ENCODE assay signal across 20 mouse cellular contexts in the genomic region with DNA sequence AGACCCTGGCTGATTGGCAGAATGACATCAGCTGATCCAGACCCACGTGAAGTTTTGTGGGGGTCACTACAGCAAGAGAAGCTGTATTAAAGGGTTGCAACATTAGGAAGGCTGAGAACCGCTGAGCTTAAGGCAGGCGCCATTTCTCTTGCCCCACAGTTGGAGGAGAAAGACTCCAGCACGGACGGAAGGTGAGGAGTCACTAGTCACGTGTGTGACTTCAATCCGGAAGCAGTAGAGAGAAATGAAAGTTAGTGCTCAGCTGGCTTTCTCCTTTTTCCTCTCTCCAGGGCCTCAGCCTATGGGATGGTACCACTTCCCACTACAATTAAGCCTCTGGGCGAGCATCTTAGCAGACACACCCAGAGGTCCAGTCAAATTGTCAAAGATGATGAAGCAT. TPM values are rescaled to one million over a fixed set of nuclear protein-coding genes. Genes with fewer than 3 reads are reported as not detected.
"Had no signal": no experiment of that assay in that cellular context is flagged by ENCODE, and none has a peak within 500 bp of the region (broad histone marks: within the 10 kb centered on the region; RNA-seq: fewer than 3 reads in every experiment).

No protein-coding gene starts in this region.

- H3K9me3 ChIP-seq: limb, embryonic 10.5 days; limb, embryonic 13.5 days; liver, embryonic 12.5 days; liver, embryonic 15.5 days; lung, embryonic 15.5 days; stomach, embryonic 15.5 days had no signal

- ATAC-seq: liver, embryonic 12.5 days had no signal

- H3K36me3 ChIP-seq: limb, embryonic 10.5 days; limb, embryonic 13.5 days; liver, embryonic 12.5 days; liver, embryonic 15.5 days; lung, embryonic 15.5 days; stomach, embryonic 15.5 days had no signal

- H3K4me3 ChIP-seq: layer of hippocampus, adult 2 months; limb, embryonic 10.5 days; limb, embryonic 13.5 days; liver, embryonic 12.5 days; liver, embryonic 15.5 days; lung, embryonic 15.5 days; megakaryocyte, embryonic 14.5 days; stomach, embryonic 15.5 days had no signal

- H3K4me1 ChIP-seq: limb, embryonic 13.5 days; liver, embryonic 12.5 days; liver, embryonic 15.5 days; megakaryocyte, embryonic 14.5 days; stomach, embryonic 15.5 days had no signal

- H3K27me3 ChIP-seq: limb, embryonic 13.5 days; liver, embryonic 15.5 days; lung, embryonic 15.5 days; stomach, embryonic 15.5 days had no signal

- H3K9ac ChIP-seq: limb, embryonic 13.5 days; liver, embryonic 12.5 days; liver, embryonic 15.5 days; lung, embryonic 15.5 days; stomach, embryonic 15.5 days had no signal

- H3K27ac ChIP-seq: layer of hippocampus, adult 2 months; limb, embryonic 10.5 days; limb, embryonic 13.5 days; liver, embryonic 12.5 days; liver, embryonic 15.5 days; lung, embryonic 15.5 days; stomach, embryonic 15.5 days had no signal

- DNase-seq: layer of hippocampus, adult 9-11 months; liver; lung, adult 18-20 months; lung, postnatal 10 days; lung, postnatal 36 days; midbrain, embryonic 14.5 days; right cerebral cortex, postnatal 4 days; spleen, adult 18-20 months; thymus, adult 2 months; thymus, postnatal 14 days; thymus, postnatal 4 days had no signal

- H3K4me2 ChIP-seq: limb, embryonic 13.5 days; liver, embryonic 12.5 days; liver, embryonic 15.5 days; lung, embryonic 15.5 days; midbrain, embryonic 11.5 days; stomach, embryonic 15.5 days had no signal

RNA-seq across cellular contexts. Expression of a gene that starts 32.1 kb away (rescaled TPM):
- polyA plus RNA-seq: midbrain, embryonic 14.5 days had no signal
